Mouse (Mus musculus) lung, postnatal 25 days (tissue): ENCODE data around the gene Tmem117.

ENCODE experiments used
- DNase-seq: peaks from one replicate; pipeline ENCODE4 v3.0.0; 2022; ENCODE audit warnings: low spot score

Gene Tmem117

GRCm38 (mm10) chr15:95024401-95024800 lies 395.4 kb downstream of the Tmem117 start:
- no peak for DNase-seq

GRCm38 (mm10) chr15:95028862-95029486 lies 399.9 kb downstream of the Tmem117 start:
- DNase-seq = no peak

GRCm38 (mm10) chr15:95029487-95029875 lies 400.4 kb downstream of the Tmem117 start:
- DNase-seq = no peak

- no peak for DNase-seq
Observed at GRCm38 (mm10) chr15:95042437-95042836, 413.4 kb downstream of the Tmem117 start.

DNA sequence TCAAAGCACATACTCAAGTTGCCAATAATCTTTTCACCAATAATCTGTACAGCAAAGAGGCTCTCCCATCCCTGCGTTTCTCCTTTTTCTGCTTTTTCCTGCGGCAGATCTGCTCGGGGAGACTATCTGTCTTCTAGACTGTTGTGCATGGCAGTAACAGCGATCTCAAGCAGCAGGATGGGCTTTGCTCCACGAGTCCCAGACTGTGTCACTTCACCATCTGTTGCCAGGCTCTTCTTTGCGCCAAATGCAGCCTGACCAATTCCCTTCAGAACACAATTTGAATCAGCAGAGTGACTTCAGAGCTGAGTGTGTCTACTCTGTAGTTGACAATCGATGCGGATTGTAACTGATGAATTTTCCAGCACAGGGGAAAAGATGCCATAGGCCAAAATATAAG lies 415.0 kb downstream of the Tmem117 start:
- no peak for DNase-seq

DNA sequence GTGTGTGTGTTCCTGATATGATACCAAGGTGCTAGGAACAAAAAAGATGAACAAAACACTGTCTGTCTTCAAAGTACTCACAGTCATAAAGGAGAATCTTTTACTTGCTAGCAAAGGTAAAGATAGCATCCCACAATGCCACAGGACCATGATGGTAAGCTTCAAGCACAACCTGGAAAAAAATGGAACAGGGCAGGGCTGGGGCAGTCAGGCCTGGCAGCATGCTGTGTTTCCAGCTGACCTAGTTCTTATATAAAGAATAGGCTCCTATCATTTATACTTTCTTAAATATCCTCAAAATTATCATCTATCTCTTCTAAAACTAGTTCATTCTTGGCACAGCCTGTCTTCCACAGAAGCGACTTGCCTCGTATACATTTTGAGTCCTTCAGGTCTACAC lies 418.5 kb downstream of the Tmem117 start:
- DNase-seq = no peak

DNA sequence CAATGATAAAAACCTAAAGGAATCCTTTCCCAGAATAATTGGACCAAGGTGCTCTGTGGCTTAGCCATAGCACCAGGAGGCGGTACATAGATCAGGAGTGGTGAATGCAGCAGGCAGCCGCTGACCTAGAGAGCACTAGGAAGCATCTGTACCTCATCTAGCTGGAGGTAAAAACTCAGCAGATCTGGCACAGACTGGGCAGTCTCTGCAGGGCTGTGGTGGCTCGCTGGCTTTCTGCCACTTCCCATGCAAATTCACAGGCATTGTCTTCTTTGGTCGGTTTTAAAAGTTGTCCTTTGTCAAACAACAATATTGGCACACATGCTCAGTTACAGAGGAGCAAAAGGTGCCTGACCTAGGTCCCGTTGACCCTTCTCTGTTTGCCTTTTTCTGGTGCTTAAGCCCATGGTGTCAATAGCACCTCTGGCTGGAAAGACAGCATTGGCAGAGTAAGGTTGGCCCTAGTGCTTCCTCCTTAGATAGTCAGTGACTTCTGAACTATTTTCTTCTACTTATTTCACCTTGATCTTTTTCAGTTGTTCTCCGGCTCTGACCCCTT lies 420.2 kb downstream of the Tmem117 start:
- no peak for DNase-seq

DNA sequence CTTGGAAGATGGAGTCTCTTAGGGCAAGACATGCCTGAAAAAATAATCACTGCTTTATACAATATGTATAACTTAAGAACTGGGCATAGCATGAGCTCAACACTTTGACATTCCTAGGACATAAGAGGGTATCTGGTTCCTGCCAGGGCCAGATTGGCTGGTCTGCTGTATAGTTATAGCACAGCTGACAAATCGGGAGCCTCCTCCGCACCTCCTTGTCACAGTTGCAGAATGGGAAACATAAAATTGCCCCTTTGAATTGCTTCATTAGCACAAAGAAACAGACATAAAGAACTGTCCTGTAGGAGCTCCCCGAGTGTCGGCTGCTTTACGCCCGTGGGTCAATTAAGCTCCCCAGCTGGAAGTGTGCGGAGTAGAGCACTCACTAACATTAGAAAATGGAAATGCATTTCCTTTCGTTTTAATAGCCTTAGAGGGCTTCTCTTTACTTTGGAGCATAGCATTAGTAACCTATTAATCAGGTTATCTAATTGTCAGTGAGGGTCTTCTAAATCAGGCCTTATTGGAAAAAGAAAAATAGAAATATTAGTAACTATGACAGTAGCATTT lies 426.1 kb downstream of the Tmem117 start:
- DNase-seq = no peak

DNA sequence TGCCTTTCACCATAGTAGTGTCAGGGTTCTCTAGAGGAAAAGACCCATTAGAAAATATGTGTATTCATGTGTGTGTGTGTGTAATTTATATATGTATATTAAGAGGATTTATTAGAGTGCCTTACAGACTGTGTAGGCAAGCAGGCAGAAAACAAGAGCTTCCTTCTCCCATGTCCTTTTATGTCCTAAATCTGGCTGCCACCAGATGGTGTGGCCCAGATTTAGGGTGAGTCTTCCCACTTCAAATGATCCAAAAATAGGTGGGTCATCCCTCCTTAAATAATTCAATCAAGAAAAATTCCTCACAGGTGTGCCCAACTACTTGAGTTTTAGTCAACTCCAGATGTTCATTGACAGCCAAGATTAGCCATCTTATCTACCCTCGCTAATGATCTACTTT lies 439.0 kb downstream of the Tmem117 start:
- DNase-seq = no peak

- DNase-seq = no peak
Observed at GRCm38 (mm10) chr15:95068799-95069198, 439.8 kb downstream of the Tmem117 start.

DNA sequence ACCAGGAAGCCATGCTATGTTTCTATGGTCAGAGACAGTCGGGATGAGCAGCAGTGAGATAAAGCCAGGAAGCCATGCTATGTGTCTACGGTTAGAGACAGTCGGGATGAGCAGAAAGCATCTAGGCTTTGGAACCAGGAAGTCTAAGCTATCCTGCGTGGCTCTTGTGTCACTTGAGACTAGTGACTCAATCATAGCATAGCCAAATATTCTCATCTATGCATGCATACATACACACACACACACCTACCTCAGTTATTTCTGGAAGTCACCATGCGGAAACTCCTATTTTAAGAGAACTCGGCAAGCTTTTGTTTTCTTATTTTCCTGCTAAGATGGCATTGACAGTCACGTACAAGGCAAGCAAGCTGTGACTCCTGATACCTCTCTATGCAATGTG lies 441.8 kb downstream of the Tmem117 start:
- no peak for DNase-seq

DNA sequence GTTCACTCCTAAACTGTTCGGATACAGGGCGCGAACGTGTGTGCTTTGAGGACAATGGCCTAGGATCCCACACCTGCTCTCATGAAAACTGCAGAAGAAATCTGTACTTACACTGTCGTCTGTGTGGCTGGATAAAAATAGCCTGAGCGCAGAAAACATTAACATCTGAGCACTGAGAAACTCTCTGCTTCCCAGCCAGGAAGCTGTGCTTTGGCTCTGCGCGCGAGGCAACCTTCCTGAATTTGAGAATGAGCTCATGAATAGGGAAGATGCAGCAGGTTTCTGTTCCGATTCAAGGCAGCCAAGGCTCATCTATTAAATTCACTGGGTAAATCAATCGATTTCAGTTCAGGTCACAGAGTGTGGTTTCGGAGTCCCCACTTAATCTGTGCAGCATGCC lies 446.3 kb downstream of the Tmem117 start:
- DNase-seq = no peak

- DNase-seq = no peak
Observed at GRCm38 (mm10) chr15:95081654-95082053, 452.6 kb downstream of the Tmem117 start.

- no peak for DNase-seq
Observed at GRCm38 (mm10) chr15:95085962-95086361, 456.9 kb downstream of the Tmem117 start.

GRCm38 (mm10) chr15:95100133-95100532 lies 471.1 kb downstream of the Tmem117 start:
- DNase-seq = no peak

- no peak for DNase-seq
Observed at GRCm38 (mm10) chr15:95101522-95101921, 472.5 kb downstream of the Tmem117 start.

DNA sequence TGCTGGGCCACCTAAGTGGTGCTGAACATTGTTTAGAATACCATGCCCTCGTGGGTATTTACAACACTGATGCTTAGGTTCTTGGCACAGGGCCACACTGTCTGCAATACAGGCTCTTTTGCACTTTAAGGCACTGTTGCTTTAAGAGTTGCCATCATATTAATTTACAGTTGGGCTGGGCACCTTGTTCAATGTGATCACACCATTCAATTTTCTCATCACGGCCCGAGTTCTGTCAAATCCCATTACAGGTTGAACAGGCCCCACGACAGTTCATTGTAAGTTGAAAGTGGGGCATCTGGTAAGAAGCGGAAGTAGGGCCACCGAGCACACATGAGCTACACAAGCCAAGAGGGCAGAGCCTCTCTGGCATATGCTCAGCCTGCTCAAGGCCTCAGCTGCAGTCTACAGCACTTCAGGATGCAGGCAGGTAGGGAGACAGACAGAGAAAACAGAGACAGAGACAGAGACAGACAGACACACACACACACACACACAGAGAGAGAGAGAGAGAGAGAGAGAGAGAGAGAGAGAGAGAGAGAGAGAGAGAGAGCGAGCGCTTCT lies 478.3 kb downstream of the Tmem117 start:
- DNase-seq = no peak

- DNase-seq = no peak
Observed at GRCm38 (mm10) chr15:95108626-95109025, 479.6 kb downstream of the Tmem117 start.

DNA sequence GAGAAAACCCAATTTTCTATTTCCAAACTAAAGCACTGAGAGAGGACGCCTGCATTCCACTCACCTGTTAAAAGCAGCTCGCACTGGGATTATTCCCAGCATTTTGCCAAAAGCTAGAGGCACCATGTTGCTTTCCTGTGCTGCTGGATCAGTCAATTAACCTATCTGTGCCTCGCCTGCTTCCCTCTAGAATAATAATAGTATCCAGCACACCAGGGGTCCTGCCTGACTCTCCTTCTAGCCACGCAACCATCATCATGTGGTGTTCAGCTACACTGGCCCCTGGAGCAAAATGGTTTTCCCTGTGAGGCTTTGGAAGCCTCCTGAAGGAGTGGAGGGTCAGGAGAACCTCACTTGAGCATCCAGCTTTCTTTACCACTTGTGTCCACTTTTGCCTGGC lies 502.4 kb downstream of the Tmem117 start:
- DNase-seq = no peak

GRCm38 (mm10) chr15:95135926-95136609 lies 507.0 kb downstream of the Tmem117 start:
- DNase-seq = no peak

GRCm38 (mm10) chr15:95137018-95137810 lies 508.2 kb downstream of the Tmem117 start:
- no peak for DNase-seq
